Mouse (Mus musculus) gastrocnemius, postnatal 36 days (tissue): ENCODE measurements around the gene Atp6v1c2. TPM values are rescaled to one million over a fixed set of nuclear protein-coding genes. Genes with fewer than 3 reads are reported as not detected.

ENCODE experiments used
- DNase-seq, 2 experiments: peaks; one replicate each; pipeline ENCODE4 v3.0.0; 2022
- intact Hi-C: fragments of 180-260 bp; cut with DNase I; formaldehyde crosslinking; loops from one replicate; pipeline ENCODE4 v1.15.1; 2025
- long read RNA-seq, 2 experiments: library from polyadenylated mRNA; stranded (forward); transcript quantifications; one replicate each; pipeline ENCODE4 v2.0.0; 2021
- total RNA-seq, 2 experiments: library from RNA; stranded (reverse); gene quantifications; 2 replicates each; pipeline ENCODE4 v1.2.3; 2021

Gene Atp6v1c2
- total RNA-seq = not detected
- long read RNA-seq, experiment 1 = 0 reads
- long read RNA-seq, experiment 2 = 0 reads

GRCm38 (mm10) chr12:17329259-17329658 is at the start of gene Atp6v1c2:
Gene Atp6v1c2 (minus strand): TSS chr12:17329359.
- no peak for DNase-seq
- intact Hi-C loops = no loop called here

GRCm38 (mm10) chr12:17376521-17376920 is 47.4 kb upstream of the Atp6v1c2 start:
- no peak for DNase-seq
- intact Hi-C loops = no loop called here

GRCm38 (mm10) chr12:17375243-17375642 is 46.1 kb upstream of the Atp6v1c2 start:
- intact Hi-C loops = no loop called here

GRCm38 (mm10) chr12:17373470-17373975 is 44.4 kb upstream of the Atp6v1c2 start:
- intact Hi-C loops = no loop called here
- no peak for DNase-seq

More at GRCm38 (mm10) chr12:17375243-17375642, 46.1 kb upstream of the Atp6v1c2 start:
- no peak for DNase-seq

GRCm38 (mm10) chr12:17372696-17373095 is 43.5 kb upstream of the Atp6v1c2 start:
- DNase-seq = no peak
- intact Hi-C loops = no loop called here

GRCm38 (mm10) chr12:17371589-17372235 is 42.6 kb upstream of the Atp6v1c2 start:
- DNase-seq = no peak
- intact Hi-C loops = no loop called here

GRCm38 (mm10) chr12:17369551-17370325 is 40.6 kb upstream of the Atp6v1c2 start:
- no peak for DNase-seq
- intact Hi-C loops = loop anchor here (5.0 kb wide), 2 partner anchors 178 to 428 kb away; no protein-coding TSS in a partner anchor

- DNase-seq = no peak
These were observed 40.0 kb upstream of the Atp6v1c2 start for GRCm38 (mm10) chr12:17369111-17369510.

GRCm38 (mm10) chr12:17366981-17367380 is 37.8 kb upstream of the Atp6v1c2 start:
- DNase-seq = peak; percentile 29 to 43
- intact Hi-C loops = loop anchor here (5.0 kb wide), 2 partner anchors 180 to 430 kb away; no protein-coding TSS in a partner anchor

More at GRCm38 (mm10) chr12:17369111-17369510, 40.0 kb upstream of the Atp6v1c2 start:
- intact Hi-C loops = loop anchor here (5.0 kb wide), 2 partner anchors 178 to 428 kb away; no protein-coding TSS in a partner anchor

- intact Hi-C loops = no loop called here
- DNase-seq = no peak
These were observed 33.2 kb upstream of the Atp6v1c2 start for GRCm38 (mm10) chr12:17362316-17362715.

GRCm38 (mm10) chr12:17360650-17361049 is 31.5 kb upstream of the Atp6v1c2 start:
- DNase-seq = no peak
- intact Hi-C loops = no loop called here

- intact Hi-C loops = no loop called here
- no peak for DNase-seq
These were observed 30.9 kb upstream of the Atp6v1c2 start for GRCm38 (mm10) chr12:17360104-17360503.

- intact Hi-C loops = no loop called here
- no peak for DNase-seq
These were observed 29.8 kb upstream of the Atp6v1c2 start for GRCm38 (mm10) chr12:17358981-17359380.

- DNase-seq = no peak
- intact Hi-C loops = no loop called here
These were observed 28.6 kb upstream of the Atp6v1c2 start for GRCm38 (mm10) chr12:17357795-17358194.

GRCm38 (mm10) chr12:17356853-17357252 is 27.7 kb upstream of the Atp6v1c2 start:
- intact Hi-C loops = no loop called here
- DNase-seq = no peak

- DNase-seq = no peak
- intact Hi-C loops = no loop called here
These were observed 20.9 kb upstream of the Atp6v1c2 start for GRCm38 (mm10) chr12:17350106-17350505.

GRCm38 (mm10) chr12:17348048-17349036 is 19.2 kb upstream of the Atp6v1c2 start, which contains the start of gene Nol10:
Gene Nol10 (plus strand): TSS chr12:17348458.
- DNase-seq = peak; percentile 78 to 80
- intact Hi-C loops = no loop called here

- intact Hi-C loops = no loop called here
- DNase-seq = no peak
These were observed 18.3 kb upstream of the Atp6v1c2 start for GRCm38 (mm10) chr12:17347327-17348047.
